Mouse (Mus musculus) MN1 (cell line): ENCODE results near the gene Fshr.
"Not testable (repeated sequence)": the region's sequence is repeated elsewhere in the genome, so short reads cannot be mapped to it uniquely, and the experiment has no call there.

Experiments used
- DNase-seq: peaks from one replicate; pipeline ENCODE4 v3.0.0-alpha.2; 2016; ENCODE audit warnings: low spot score

The Fshr gene

DNA sequence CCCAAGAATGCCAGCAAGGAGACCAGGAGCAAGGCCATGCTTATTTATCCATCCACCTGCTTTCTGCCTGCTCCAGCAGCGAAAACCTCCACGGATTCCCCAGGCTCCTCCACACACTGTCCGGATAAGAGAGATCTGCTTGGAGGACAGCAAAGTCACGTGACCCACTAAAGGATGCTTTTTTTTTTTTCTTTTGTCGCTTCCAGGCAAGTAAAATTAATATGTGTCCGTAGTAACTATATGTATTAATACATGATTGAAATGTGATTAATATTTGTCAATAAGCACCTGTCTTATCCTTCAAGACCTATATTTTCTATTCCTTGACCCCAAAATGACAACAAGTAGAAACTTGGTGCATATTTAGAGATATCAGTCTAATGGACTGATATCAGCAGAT lies at the start of gene Fshr:
TSS of gene Fshr (minus strand) at position 101 of the 400 bp plus-strand sequence.
- no peak for DNase-seq

DNA sequence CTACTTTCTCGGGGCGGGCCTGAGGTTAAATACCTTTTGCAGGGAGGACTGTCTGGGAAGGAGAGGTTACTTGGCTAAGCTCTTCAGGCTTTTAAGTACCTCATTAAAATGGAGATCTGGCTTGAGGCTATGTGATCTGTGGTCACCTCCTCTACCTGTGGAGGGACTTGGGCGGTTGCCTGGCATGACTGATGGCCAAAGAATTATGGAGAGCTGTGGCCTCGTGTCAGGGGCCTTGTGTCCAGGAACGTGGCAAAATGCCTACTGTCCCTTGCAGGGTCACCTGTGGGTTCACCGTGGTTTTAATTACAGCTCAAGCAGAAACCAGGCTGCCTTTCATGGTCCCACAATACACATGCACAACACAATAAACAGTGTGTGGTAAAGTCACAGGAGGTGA lies 1.7 kb upstream of the Fshr start:
- DNase-seq, result no peak

DNA sequence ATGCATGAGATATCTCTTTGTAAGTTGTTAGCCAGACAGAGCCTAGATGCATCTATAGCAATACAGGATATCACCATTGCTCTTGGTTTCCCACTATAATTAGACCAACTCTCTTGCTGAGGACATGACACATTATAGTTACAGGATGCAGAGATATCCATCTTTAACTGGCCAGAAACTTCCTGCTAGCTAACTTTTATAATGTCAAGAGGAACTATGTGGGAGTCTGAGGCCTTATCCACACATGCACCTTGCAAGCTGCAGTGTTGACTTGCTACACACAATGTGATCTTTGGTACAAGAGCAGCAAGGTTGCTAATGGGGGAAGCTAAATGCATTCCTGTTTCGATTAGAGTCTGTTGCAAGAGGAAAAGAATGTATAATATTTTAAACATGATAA lies 26.9 kb downstream of the Fshr start:
- DNase-seq, result no peak

DNA sequence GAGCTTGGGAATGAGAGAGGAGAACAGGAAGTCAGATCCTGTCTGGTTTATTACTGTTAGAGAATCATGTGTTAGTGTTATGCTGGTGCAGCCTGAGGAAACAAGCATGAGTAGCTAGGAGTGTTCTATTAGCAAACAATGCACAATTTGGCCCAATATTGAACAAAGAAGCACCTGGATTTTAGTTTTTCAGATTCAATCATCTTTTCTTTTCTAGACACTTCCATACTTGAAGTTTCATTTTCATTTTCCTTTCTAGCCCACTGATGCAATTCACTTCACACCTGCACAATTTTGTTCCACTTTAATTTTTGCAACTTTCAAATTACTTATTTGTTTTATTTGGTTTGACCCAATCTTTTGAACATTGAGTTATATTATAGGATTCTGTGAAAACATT lies 35.7 kb downstream of the Fshr start:
- no peak for DNase-seq

DNA sequence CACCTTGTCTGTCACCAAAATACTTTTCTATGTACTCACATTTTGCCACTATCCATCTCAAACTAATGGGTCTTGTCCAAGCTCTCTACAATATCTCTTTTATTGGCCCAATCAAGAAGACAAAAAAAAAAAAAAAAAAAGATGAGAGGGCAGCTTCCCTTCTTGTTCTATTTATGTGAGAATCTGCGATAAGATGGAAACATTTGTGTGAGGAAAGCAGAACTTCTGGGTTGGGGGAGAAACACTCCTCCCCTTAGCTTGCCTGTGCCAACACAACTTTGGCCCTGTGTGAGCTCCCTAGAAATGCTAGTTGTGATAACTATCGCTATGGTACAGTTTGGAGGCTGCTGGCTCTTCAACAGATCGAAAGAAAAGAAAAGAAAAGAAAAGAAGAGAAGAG lies 38.0 kb downstream of the Fshr start:
- no peak for DNase-seq

DNA sequence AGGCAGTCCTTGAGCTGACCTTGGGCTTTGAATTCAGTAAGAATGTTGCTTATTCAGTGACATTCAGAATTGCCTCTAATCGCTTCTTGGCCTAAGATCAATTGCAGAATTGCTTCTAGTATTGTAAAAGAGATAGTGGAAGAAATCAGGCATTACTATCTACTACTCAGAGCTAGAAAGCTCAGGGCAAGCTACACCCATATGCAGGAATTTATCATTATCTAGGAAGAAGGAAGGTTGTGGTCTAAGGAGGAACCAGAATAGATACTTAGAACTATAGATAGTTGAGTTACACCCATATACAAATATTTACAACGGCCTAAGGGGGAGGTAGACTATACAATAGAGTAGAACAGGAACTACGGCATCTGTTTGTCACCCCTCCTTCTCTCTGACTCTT lies 41.1 kb downstream of the Fshr start:
- not testable (repeated sequence) for DNase-seq

DNA sequence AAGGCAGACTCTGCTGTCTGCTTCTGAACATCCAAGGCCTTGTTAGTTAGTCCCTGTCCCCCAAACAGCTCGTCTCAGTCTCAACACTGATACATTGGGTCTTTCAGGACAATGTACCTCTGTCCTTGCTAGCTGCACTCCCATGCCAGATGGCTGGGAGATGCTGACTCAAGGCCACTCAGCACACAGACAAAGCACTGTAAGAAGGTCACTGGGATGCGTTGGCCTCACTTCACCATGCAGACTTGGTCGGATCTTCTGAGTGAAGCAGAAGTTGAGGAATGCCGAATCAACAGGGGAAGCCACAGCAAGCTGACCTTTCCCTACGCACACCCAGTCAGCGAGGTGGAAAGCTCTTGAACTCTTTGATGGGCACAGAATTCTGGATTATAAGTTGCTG lies 55.7 kb downstream of the Fshr start:
- DNase-seq, result no peak

DNA sequence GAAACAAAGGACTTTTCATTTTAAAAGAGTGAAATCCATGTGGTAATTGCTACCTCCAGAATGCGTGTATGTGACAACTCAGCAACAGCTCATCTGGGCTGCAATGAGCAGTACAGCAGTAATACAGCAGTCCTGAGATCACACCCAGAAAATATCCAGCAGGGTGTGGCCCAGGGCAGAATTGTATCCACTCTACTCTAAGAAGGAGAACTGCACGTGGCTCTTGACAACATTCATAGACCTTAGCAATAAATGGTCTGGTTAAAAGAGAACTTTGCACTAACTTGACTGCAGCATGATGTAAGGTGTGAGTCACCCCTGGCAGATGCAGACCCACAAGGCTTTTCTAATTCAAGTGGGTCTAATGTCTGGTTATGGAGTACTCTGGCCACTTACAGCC lies 80.5 kb downstream of the Fshr start:
- no peak for DNase-seq

DNA sequence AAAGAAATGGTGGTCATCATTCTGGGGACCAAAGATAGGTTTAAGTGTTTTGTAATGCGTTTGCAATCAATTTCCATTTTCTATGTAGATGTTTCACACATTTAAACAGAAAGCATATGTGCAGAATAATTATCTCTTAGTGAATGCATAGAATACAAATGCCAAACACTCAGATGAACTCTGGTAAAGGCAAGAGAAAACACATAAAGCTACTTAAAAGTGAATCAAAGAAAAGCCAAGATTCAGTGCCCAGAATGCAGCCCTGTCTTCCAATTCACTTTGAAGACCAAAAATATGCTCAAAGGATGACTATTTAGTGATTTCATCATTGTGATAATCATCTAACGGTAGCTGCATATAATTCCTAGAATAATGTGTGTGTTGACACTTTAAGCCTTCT lies 81.2 kb downstream of the Fshr start:
- no peak for DNase-seq

DNA sequence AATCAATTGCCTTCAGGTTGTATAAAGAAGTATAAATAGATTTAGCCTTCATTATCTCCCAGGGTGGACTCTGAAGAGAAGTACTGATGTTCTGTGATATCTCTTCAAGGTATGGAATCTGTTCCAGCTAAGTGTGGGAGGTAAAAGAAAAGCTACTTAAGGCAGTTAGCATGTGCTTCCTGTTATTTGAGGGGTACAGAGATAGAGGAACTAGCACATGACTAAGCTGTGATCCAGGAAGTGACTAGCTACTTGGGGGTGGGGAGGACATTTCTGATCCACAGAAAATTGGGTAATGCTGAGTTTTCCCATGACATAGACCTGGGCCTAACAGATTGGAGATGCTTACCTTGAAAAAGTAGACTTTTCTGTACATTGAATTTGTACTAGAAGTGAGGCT lies 86.5 kb downstream of the Fshr start:
- no peak for DNase-seq

DNA sequence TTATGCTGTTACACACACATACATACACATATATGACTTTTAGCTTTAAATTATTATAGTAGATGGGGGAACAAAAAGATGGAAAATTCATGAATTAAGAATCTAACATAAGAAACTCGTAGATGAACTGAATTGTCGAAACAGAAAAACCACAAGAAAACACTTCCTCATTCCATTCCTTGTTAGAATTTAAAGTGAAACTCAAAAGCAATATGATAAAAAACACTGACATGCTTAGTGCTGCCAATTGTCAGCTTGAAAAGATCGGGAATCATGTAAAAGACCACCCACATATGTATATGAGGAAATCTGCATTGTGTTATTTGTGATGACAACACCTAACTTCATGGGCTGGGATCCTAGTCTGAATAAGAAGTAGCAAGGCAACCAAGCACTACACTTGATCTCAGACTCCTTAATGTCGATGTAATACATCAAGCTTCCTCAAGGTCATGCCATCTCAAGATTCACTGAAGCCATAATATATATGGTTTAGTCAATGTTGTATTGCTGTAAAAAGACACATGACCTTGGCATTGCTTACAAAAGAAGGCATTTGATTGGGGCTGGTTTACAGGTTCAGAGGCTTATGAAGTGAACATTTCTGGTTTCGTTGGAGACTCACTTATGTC lies 99.6 kb downstream of the Fshr start:
- DNase-seq, result no peak

DNA sequence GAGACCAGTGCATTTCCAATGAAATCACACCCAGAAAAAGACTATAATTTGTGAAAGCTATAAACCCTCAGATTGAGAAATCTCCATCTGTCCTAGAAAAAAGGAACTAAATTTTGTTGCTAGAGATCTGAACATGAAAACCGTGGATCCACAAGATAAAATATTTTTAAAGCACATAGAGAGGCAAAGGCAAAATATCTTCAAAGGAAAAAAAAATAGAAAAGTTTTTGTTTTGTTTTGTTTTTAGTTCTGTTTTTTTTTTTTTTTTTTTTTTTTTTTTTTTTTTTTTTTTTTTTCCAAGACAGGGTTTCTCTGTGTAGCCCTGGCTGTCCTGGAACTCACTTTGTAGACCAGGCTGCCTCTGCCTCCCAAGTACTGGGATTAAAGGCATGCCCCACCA lies 100.7 kb downstream of the Fshr start:
- not testable (repeated sequence) for DNase-seq

DNA sequence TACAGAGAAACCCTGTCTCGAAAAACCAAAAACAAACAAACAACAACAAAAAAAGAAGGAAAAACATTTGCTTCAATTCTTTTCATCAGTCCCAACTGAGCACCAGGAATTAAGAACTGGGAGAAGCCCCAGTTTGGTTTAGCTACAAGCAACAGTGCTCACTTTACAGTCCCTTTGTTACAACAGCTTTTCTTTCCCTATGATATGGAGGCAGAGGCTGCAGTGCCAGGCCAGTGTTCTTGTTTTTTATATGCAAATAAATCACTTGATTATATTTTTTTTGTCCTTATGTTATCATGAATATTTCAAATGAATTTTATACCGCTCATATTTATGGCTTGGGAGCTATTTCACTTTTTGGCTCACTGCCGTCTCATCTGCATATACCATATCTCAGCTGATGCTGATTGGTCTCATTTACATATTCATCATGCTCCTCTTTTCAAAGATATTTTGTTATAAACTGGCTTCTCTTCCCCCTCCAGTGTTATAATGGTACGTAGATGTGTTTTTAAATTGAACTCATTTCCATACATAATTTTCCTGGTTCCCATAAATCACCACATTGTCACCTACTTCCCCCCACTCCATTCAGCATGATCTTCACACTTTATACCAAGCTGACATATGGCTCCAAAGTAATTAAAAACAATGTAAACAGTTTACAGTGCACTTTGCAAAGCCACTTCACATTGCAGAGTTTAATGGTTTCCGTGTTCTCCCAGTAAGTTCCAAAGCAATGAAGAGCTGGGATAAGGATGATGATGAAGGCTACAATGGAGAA lies 110.6 kb downstream of the Fshr start:
- no peak for DNase-seq

DNA sequence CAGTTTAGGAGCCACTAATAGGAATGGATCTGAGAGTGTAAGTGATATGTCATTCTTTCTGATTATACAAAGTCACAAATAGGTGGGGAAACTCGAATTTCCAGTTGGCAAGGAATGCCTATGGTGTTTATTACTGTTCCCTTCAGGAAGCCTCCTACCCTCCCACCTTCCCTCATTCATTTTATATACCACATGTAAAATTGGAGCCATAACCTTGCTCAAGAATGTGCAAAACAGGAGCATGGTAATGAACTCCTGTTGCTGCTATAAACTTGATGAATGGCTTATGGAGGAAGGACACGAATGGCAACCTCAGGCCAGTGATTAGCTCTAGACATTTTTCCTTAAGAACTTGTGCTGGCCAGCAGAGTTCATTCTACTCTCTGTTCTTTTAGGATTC lies 117.6 kb downstream of the Fshr start:
- no peak for DNase-seq

DNA sequence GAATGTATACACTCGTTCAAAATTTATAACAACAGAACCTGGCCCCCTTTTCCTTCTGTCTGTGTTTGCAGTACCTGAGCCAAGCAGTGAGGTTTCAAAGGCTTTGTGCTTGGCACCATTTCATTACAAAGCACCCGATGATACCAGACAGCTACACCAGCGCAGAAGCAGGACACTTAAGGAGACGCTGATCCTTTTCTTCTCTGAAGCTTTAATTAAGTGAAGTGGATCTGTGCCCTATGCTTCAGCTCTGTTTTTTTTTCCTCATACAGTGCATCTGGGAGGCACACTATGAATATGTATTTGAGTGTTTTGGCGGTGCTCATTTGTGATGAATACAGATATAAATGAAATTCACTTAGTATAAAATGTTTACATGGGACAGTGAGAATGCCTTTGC lies 120.8 kb downstream of the Fshr start:
- DNase-seq, result no peak

DNA sequence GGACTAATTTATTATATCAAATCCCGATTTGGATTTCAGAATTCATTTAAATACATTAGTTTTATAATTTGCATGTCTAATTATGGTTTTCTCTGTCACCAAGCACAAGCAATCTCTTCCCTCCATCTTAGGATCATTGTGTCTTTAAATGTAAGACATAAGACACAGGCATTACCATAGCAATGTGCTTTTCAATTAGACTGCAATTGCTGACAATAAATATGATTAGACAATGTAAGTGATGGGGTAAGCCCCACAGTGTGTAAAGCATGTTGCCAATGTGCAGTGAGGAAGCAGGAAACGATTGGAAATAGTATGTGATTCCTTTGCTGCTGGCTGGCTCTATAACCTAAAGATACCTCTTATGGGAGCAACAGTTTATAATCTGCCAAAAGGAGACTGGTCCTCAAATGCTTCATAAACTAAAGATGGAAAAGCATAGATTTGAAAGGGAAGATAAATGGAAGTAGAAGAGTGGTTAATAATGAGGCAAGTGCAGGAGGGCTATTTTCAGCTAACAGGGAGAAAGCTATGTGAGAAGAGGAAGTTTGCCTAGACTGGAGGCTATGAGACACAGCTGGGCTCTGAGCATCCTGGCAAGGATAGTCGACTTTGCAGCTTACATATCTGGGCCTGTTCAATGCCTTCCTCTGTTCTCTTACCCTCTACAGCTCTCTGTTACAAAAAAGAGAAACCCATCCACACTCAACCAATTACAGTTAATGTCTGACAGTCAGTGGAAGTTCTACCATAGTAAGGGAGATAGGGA lies 136.0 kb downstream of the Fshr start:
- DNase-seq, result no peak

DNA sequence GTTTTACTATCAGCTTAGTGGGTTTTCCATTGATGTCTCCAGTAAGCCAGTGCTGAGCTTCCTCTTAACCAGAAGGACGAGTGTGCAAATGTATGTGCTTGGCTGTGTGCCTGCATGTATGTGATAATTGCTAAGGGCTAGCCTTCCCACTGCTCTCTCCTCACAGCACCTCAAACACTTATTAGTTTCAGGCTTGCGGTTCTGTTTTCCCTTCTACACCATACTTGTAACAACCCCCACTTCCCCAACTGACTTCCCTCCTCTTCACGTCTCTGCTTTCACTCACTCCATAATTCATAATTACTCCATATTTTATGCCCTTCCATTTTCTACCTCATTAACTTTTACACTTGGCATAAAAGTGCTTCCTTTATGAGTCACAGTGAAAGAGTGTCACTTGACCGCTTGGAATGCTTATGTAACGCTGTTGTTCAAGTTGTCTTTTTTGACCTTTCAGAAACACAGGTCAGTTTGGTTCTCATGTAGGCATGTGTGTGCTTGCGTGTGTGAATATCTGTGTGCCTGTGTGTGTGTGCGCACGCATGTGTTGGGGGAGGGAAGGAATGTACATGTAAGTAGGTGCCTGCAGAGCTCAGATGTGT lies 138.0 kb downstream of the Fshr start:
- DNase-seq, result no peak

DNA sequence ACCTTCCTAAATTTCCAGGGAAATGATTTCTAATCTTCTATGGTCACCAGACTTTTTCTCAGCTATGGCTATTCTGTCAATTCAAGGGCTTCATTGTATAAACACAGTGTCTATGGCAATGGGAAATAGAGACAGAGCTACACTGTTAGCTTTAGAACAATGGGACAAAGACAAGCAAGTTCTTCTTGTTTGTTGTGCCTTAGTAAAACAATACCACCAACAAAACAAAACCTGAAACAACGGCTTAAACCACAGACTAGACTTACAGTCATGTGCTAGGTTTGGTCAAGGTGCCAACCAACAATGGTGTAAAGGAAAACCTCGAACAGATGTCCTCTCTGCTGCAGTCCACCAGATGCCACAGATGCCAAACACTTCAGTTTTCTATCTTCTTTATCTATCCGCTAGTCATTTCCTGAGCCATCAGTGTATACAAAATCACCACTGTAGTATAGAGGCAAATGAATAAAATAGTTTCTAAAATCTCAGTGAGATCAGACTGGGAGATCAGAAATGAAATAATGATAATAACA lies 149.4 kb downstream of the Fshr start:
- DNase-seq, result no peak

DNA sequence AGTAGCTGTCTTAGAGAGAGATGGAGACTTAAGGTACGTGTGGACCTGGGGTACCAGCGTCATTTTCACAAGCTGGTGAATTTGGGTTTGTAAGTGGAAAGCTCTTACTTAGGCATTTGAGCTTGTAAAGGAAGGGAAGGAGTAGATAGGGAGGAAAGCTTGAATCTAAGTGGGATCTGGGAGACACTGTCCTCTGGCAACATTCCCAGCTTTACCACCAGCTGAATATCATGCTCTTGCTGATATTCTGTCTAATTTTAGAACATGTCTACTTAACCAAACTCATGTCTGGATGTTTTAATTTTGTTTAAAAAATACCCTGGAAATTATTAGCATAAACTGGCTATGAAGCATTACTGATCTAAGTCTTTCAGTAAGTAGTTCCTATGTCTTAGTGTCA lies 151.4 kb downstream of the Fshr start:
- DNase-seq, result no peak

DNA sequence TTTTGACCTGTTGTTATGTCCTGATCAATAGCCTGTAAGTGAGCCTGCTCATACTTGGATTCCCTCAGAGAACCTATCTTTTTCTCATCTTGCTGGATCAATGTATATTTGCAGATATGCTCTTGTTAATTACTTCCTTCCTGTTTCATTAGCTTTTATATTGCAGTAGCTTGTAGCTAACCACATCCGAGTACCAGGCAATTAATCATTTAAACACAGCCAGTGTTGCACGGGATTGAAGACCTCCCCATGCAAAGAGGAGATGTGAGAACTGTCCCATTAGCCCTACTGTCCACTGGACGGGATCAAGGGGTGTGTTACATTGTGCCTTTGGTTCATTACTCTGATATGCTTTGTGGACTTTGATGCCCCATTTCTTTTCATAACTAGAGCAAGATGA lies 154.5 kb downstream of the Fshr start:
- no peak for DNase-seq

DNA sequence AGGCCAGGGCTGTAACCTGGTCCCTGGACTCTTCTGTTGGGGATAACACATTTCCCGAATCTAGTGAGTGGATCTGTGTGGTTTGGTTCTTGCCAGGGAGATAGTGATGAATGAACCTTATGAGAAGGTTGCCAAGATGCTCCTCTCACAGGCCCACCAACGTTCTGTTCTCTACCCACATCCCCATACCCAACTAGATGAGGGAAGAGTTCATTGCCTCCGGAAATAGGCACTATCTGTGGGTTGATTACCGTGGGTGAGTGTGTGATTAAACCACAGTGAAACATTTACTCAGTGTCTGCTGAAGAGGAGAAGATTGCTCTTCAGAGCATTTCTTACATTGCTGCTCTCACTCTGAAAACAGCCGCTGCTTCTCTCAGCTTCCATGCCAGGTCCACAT lies 163.8 kb downstream of the Fshr start:
- DNase-seq, result no peak

DNA sequence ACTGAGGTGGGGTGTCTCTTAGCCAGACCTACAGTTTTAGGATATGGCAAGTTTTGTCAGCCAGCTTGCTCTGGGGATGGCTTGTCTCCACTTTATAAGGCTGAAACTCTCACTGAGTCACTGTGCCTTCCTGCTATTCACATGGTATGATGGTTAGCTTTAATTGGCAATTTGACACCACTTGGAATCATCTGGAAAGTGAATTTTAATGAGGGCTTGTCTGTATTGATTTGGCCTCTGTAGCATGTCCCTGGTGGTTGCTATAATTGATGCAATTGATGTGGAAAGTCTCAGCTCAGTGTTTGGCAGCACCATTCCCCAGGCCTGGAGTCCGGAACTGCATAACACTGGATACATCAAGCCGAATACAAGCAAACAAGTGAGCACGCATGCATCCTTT lies 164.4 kb downstream of the Fshr start:
- no peak for DNase-seq

DNA sequence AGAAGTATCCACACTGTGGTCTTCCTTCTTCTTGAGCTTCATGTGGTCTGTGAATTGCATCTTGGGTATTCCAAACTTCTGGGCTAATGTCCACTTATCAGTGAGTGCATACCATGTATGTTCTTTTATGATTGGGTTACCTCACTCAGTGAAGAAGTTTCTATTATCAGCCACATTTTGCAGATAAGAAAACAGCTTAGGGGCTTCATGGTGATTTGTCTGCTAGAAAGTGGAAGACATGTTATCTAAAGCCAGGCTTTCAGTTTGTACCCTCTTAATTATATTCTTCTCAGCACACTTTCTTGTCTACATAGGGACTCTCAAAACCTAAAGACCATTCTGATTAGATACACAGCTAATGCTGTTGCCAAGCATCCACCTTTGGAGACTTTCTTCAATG lies 165.8 kb downstream of the Fshr start:
- no peak for DNase-seq
